Mouse (Mus musculus): ENCODE measurements around the gene Gm10053. TPM values are rescaled to one million over a fixed set of nuclear protein-coding genes. Genes with fewer than 3 reads are reported as not detected.

Gm10053 gene
- polyA plus RNA-seq, 1 experiment from 2014 or later: 263 TPM

GRCm38 (mm10) chr19:24902821-24903220 is 27.3 kb downstream of the Gm10053 start:
- ATAC-seq (ENCODE audit: insufficient number of reproducible peaks, low FRiP score, low TSS enrichment, low read depth) (no peak), DNase-seq (ENCODE audit: low spot score) (no peak)
- 43% methylated on average over 2 of the region's 2 CpGs for WGBS

GRCm38 (mm10) chr19:24907655-24908054 is 32.2 kb downstream of the Gm10053 start:
- Histone ChIP-seq H3K9me3 (ENCODE audit: control insufficient read depth, low read length) (no peaks in the 10 kb centered on the region), H3K4me3 (ENCODE audit: low read depth, low read length) (no peak overlapping the region), H3K27me3 (ENCODE audit: control insufficient read depth, insufficient read depth, low read length) (peaks cover 6% of the 10 kb centered on the region), H3K27ac (replicated peaks; ENCODE audit: low read depth, low read length) (no peak overlapping the region), H3K4me2 (ENCODE audit: low read depth, severe bottlenecking) (no peak overlapping the region), H3K36me3 (ENCODE audit: control insufficient read depth, insufficient read depth, low read length) (no peaks in the 10 kb centered on the region), H3K9ac (ENCODE audit: low read length) (no peak overlapping the region), H3K4me1 (ENCODE audit: control insufficient read depth, insufficient read depth, low read length) (no peaks in the 10 kb centered on the region)
- ATAC-seq (ENCODE audit: insufficient number of reproducible peaks, low FRiP score, low TSS enrichment, low read depth): no peak
- 91% methylated on average over 5 of the region's 6 CpGs for WGBS
- DNase-seq (ENCODE audit: low spot score): no peak

More at GRCm38 (mm10) chr19:24902821-24903220, 27.3 kb downstream of the Gm10053 start:
- Histone ChIP-seq H3K4me3 (ENCODE audit: low read depth, low read length) (no peak overlapping the region), H3K4me2 (ENCODE audit: low read depth, severe bottlenecking) (no peak overlapping the region), H3K9ac (ENCODE audit: low read length) (no peak overlapping the region), H3K9me3 (ENCODE audit: control insufficient read depth, low read length) (no peaks in the 10 kb centered on the region), H3K36me3 (ENCODE audit: control insufficient read depth, insufficient read depth, low read length) (no peaks in the 10 kb centered on the region), H3K27me3 (ENCODE audit: control insufficient read depth, insufficient read depth, low read length) (peaks cover 43% of the 10 kb centered on the region), H3K4me1 (ENCODE audit: control insufficient read depth, insufficient read depth, low read length) (peaks cover 4% of the 10 kb centered on the region; the same call in 1 of the 2 replicates), H3K27ac (replicated peaks; ENCODE audit: low read depth, low read length) (no peak overlapping the region)

GRCm38 (mm10) chr19:24908385-24909155 is 33.1 kb downstream of the Gm10053 start:
- DNase-seq (ENCODE audit: low spot score) (no peak), ATAC-seq (ENCODE audit: insufficient number of reproducible peaks, low FRiP score, low TSS enrichment, low read depth) (no peak)
- WGBS: 91% methylated on average over 3 of the region's 3 CpGs
- Histone ChIP-seq H3K27ac (replicated peaks; ENCODE audit: low read depth, low read length) (no peak overlapping the region), H3K4me1 (ENCODE audit: control insufficient read depth, insufficient read depth, low read length) (no peaks in the 10 kb centered on the region), H3K27me3 (ENCODE audit: control insufficient read depth, insufficient read depth, low read length) (no peaks in the 10 kb centered on the region), H3K4me2 (ENCODE audit: low read depth, severe bottlenecking) (no peak overlapping the region), H3K4me3 (ENCODE audit: low read depth, low read length) (no peak overlapping the region), H3K9me3 (ENCODE audit: control insufficient read depth, low read length) (no peaks in the 10 kb centered on the region), H3K36me3 (ENCODE audit: control insufficient read depth, insufficient read depth, low read length) (no peaks in the 10 kb centered on the region), H3K9ac (ENCODE audit: low read length) (no peak overlapping the region)

- Histone ChIP-seq H3K27me3 (ENCODE audit: control insufficient read depth, insufficient read depth, low read length) (no peaks in the 10 kb centered on the region), H3K36me3 (ENCODE audit: control insufficient read depth, insufficient read depth, low read length) (peaks cover 5% of the 10 kb centered on the region; the same call in 1 of the 2 replicates), H3K9me3 (ENCODE audit: control insufficient read depth, low read length) (no peaks in the 10 kb centered on the region), H3K4me2 (ENCODE audit: low read depth, severe bottlenecking) (no peak overlapping the region), H3K27ac (replicated peaks; ENCODE audit: low read depth, low read length) (no peak overlapping the region), H3K9ac (ENCODE audit: low read length) (no peak overlapping the region), H3K4me3 (ENCODE audit: low read depth, low read length) (no peak overlapping the region), H3K4me1 (ENCODE audit: control insufficient read depth, insufficient read depth, low read length) (no peaks in the 10 kb centered on the region)
- DNase-seq (ENCODE audit: low spot score) (no peak), ATAC-seq (ENCODE audit: insufficient number of reproducible peaks, low FRiP score, low TSS enrichment, low read depth) (no peak)
- 93% methylated on average over 5 of the region's 5 CpGs for WGBS
These were observed 45.4 kb downstream of the Gm10053 start for GRCm38 (mm10) chr19:24920866-24921265.

Other genes starting within 250 kb of the Gm10053 start
- gene Tmem252, start 201.7 kb upstream of the Gm10053 start, polyA plus RNA-seq (2014; fragmentation: Nextera tagmentation; extraction: Ambion mirVana): 0.85 and 1.0 TPM in 2 replicates
- gene Pgm5, start 13.8 kb upstream of the Gm10053 start, polyA plus RNA-seq (2014; fragmentation: Nextera tagmentation; extraction: Ambion mirVana): 1.6 and 1.7 TPM in 2 replicates
- not detected in 2 replicates for gene Foxd4, start 25.5 kb downstream of the Gm10053 start, polyA plus RNA-seq (2014; fragmentation: Nextera tagmentation; extraction: Ambion mirVana)
- gene Cbwd1, start 85.9 kb downstream of the Gm10053 start, polyA plus RNA-seq (2014; fragmentation: Nextera tagmentation; extraction: Ambion mirVana): 21.0 and 22.9 TPM in 2 replicates
- gene Dock8, start 123.8 kb downstream of the Gm10053 start, polyA plus RNA-seq (2014; fragmentation: Nextera tagmentation; extraction: Ambion mirVana): 1.6 and 1.9 TPM in 2 replicates